ENCODE assay signal across 22 mouse cellular contexts in the genomic region with DNA sequence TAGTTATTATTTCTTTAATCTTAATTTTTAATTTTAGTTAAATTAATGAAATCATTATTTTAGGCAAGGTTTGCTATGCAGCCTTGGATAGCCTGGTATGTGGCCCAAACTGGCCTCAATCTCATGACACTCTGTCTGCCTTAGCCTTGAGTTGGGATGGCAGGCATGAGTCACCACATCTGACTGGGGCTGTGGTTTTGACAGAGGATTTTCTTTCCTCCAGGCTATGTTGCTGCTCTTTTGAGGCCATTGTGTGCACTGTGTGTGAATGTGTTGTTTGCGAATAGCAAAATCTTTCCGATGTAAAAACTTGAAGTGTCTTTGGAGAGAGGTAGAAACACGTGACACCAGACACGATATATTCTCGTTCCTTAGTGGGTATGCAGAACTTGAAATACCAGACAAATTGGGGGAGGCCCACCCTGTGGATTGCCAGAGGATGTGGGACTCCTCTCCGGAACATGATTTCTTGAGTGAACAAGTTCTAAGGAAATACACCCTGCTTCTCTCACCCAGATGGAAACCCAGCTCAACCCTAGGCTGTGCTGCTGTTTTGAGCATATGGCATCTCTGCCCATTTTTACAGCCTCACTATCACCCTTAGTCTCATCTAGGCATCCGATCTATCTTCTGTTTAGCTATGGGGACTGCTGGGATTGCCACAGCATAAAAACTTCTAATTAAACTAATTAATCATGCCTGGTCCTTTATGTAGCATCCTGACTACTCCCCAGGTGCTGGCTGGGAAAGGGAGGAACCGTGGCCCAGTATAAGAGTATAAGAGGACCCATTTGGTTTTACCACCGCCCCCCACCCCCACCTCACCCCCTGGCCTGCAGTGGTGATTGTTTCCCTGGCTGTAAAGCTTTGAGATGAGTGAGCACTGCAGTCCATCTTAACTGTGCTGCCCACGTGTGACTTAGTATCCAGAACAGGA. TPM values are rescaled to one million over a fixed set of nuclear protein-coding genes. Genes with fewer than 3 reads are reported as not detected.
DNase-seq lines count a peak whose midpoint lies in the region; ATAC-seq and TF ChIP-seq lines count a peak whose summit lies in the region.
"Had no signal": no experiment of that assay in that cellular context is flagged by ENCODE, and none has a peak within 500 bp of the region (broad histone marks: within the 10 kb centered on the region; RNA-seq: fewer than 3 reads in every experiment).

No protein-coding gene starts in this region.

- no peaks in the 10 kb centered on the region for H3K9me3 ChIP-seq in forebrain, embryonic 13.5 days (replicated peaks)
- no peaks in the 10 kb centered on the region for H3K9me3 ChIP-seq in forebrain, embryonic 12.5 days
- H3K9me3 ChIP-seq: heart, embryonic 15.5 days; kidney, embryonic 15.5 days; limb, embryonic 15.5 days; stomach, embryonic 15.5 days had no signal

- DNase-seq in 3134 (ENCODE audit: extremely low read depth, insufficient read length, low spot score) (peak; percentile 66), NIH3T3 (ENCODE audit: low read depth) (peak; percentile 85)
- no peak for DNase-seq in spleen, postnatal 10 days (ENCODE audit: low spot score in 2 of 2)
- DNase-seq in layer of hippocampus, postnatal 10 days (ENCODE audit: low spot score in 2 of 2): no peak
- no peak for DNase-seq in heart, postnatal 14 days
- DNase-seq: cerebellum, adult 8-10 months; liver, postnatal 0 days; midbrain, embryonic 14.5 days had no signal

- 0 out of 2 replicates have a peak, but pooled peaks have one; percentile 24 for ATAC-seq in forebrain, embryonic 13.5 days
- no peak for ATAC-seq in forebrain, embryonic 12.5 days (ENCODE audit: low FRiP score)
- ATAC-seq: CD4-positive, CD25-positive, alpha-beta regulatory T cell, adult 4 months; liver, postnatal 0 days had no signal

- H3K27me3 ChIP-seq in forebrain, embryonic 13.5 days: no peaks in the 10 kb centered on the region; the same call in 1 of the 2 replicates
- H3K27me3 ChIP-seq in forebrain, embryonic 12.5 days: peaks cover 13% of the 10 kb centered on the region
- H3K27me3 ChIP-seq: limb, embryonic 15.5 days; stomach, embryonic 15.5 days had no signal

- no peaks in the 10 kb centered on the region for H3K36me3 ChIP-seq in forebrain, embryonic 13.5 days (ENCODE audit: poor library complexity, severe bottlenecking)
- H3K36me3 ChIP-seq in forebrain, embryonic 12.5 days (replicated peaks): no peaks in the 10 kb centered on the region
- H3K36me3 ChIP-seq: heart, embryonic 15.5 days; kidney, embryonic 15.5 days; limb, embryonic 15.5 days; stomach, embryonic 15.5 days had no signal

- H3K9ac ChIP-seq in forebrain, embryonic 13.5 days: no peak overlapping the region
- no peak overlapping the region for H3K9ac ChIP-seq in forebrain, embryonic 12.5 days
- H3K9ac ChIP-seq: heart, embryonic 15.5 days; kidney, embryonic 15.5 days; limb, embryonic 15.5 days; liver, postnatal 0 days; stomach, embryonic 15.5 days had no signal

- intact Hi-C loops in heart, postnatal 14 days (cut with DNase I): no loop called here

- TF ChIP-seq POLR2A in embryonic fibroblast, embryonic 13.5 days (IDR thresholded peaks at IDR 0.05; ENCODE audit: low read depth, low read length): no peak

- H3K27ac ChIP-seq in forebrain, embryonic 13.5 days: no peak overlapping the region
- no peak overlapping the region for H3K27ac ChIP-seq in forebrain, embryonic 12.5 days
- H3K27ac ChIP-seq in embryonic fibroblast, embryonic 13.5 days (ENCODE audit: insufficient read depth, low read length): peak overlapping the region; percentile 56
- H3K27ac ChIP-seq: heart, embryonic 15.5 days; kidney, embryonic 15.5 days; left cerebral cortex, adult 2 months; limb, embryonic 15.5 days; stomach, embryonic 15.5 days had no signal

- TF ChIP-seq CTCF in embryonic fibroblast, embryonic 13.5 days (IDR thresholded peaks at IDR 0.05; ENCODE audit: borderline replicate concordance, insufficient read depth, low read length): no peak

- H3K4me2 ChIP-seq in forebrain, embryonic 13.5 days: no peak overlapping the region
- H3K4me2 ChIP-seq in forebrain, embryonic 12.5 days: no peak overlapping the region
- H3K4me2 ChIP-seq: heart, embryonic 15.5 days; kidney, embryonic 15.5 days; limb, embryonic 15.5 days; stomach, embryonic 15.5 days had no signal

- 59% methylated on average over 10 of the region's 10 CpGs for WGBS in forebrain, embryonic 13.5 days
- WGBS in forebrain, embryonic 12.5 days: 72% methylated on average over 10 of the region's 10 CpGs

- no peak overlapping the region for H3K4me3 ChIP-seq in forebrain, embryonic 13.5 days
- no peak overlapping the region for H3K4me3 ChIP-seq in forebrain, embryonic 12.5 days (replicated peaks)
- H3K4me3 ChIP-seq in embryonic fibroblast, embryonic 13.5 days (ENCODE audit: insufficient read depth, low read length): no peak overlapping the region
- H3K4me3 ChIP-seq: erythroblast, embryonic 14.5 days; heart, embryonic 15.5 days; kidney, embryonic 15.5 days; left cerebral cortex, adult 2 months; limb, embryonic 15.5 days; stomach, embryonic 15.5 days had no signal

- H3K4me1 ChIP-seq in forebrain, embryonic 13.5 days: peaks cover 29% of the 10 kb centered on the region
- peaks cover 32% of the 10 kb centered on the region for H3K4me1 ChIP-seq in forebrain, embryonic 12.5 days
- peaks cover 8% of the 10 kb centered on the region for H3K4me1 ChIP-seq in embryonic fibroblast, embryonic 13.5 days (ENCODE audit: control insufficient read depth, insufficient read depth, low read length)
- H3K4me1 ChIP-seq: heart, embryonic 15.5 days; stomach, embryonic 15.5 days had no signal

RNA-seq across cellular contexts. Expression of a gene that starts 6.4 kb away (rescaled TPM):
- polyA plus RNA-seq in forebrain, embryonic 13.5 days (2015; fragmentation: Nextera tagmentation; extraction: Ambion mirVana): 60.5 and 61.6 TPM in 2 replicates
- polyA plus RNA-seq in forebrain, embryonic 12.5 days (2016; fragmentation: Nextera tagmentation; extraction: Ambion mirVana): 42.7 and 45.8 TPM in 2 replicates
- 3.4 and 5.4 TPM in 2 replicates for polyA plus RNA-seq in embryonic fibroblast, embryonic 13.5 days (2011; ENCODE audit: insufficient read length, low read depth, missing spikeins)
- 10 to 100 TPM; 48.2 to 53.9 TPM for total RNA-seq in layer of hippocampus, postnatal 10 days (2021)
- 1 to 10 TPM; 2.0 TPM for total RNA-seq in heart, postnatal 14 days (2021)

RNA-seq across cellular contexts. Expression of a gene that starts 41.3 kb away (rescaled TPM):
- polyA plus RNA-seq in forebrain, embryonic 13.5 days (2015; fragmentation: Nextera tagmentation; extraction: Ambion mirVana): 82.3 and 85.8 TPM in 2 replicates
- polyA plus RNA-seq in forebrain, embryonic 12.5 days (2016; fragmentation: Nextera tagmentation; extraction: Ambion mirVana): 55.9 and 57.7 TPM in 2 replicates
- polyA plus RNA-seq in embryonic fibroblast, embryonic 13.5 days (2011; ENCODE audit: insufficient read length, low read depth, missing spikeins): 2.0 and 2.1 TPM in 2 replicates
- 100 to 1,000 TPM; 147 to 157 TPM for total RNA-seq in layer of hippocampus, postnatal 10 days (2021)
- 10 to 100 TPM in 1 of 2 experiments, 1 to 10 TPM in 1; 9.6 to 10.8 TPM for total RNA-seq in heart, postnatal 14 days (2021)
- total RNA-seq: granulocyte monocyte progenitor cell, adult 5-6 weeks; MEL had no signal
- polyA plus RNA-seq: CD4-positive, CD25-positive, alpha-beta regulatory T cell, adult 4 months; erythroblast, embryonic 14.5 days had no signal

RNA-seq across cellular contexts. Expression of a gene that starts 42.9 kb away (rescaled TPM):
- 1.0 and 1.2 TPM in 2 replicates for polyA plus RNA-seq in forebrain, embryonic 13.5 days (2015; fragmentation: Nextera tagmentation; extraction: Ambion mirVana)
- 1.2 and 1.6 TPM in 2 replicates for polyA plus RNA-seq in forebrain, embryonic 12.5 days (2016; fragmentation: Nextera tagmentation; extraction: Ambion mirVana)
- 0.33 and 2.1 TPM in 2 replicates for polyA plus RNA-seq in embryonic fibroblast, embryonic 13.5 days (2011; ENCODE audit: insufficient read length, low read depth, missing spikeins)
- 1 to 10 TPM; 8.7 TPM for total RNA-seq in layer of hippocampus, postnatal 10 days (2021)
- total RNA-seq in heart, postnatal 14 days (2021): 1 to 10 TPM; 4.4 to 6.7 TPM

RNA-seq across cellular contexts. Expression of a gene that starts 48.2 kb away (rescaled TPM):
- not detected in 2 replicates for polyA plus RNA-seq in forebrain, embryonic 13.5 days (2015; fragmentation: Nextera tagmentation; extraction: Ambion mirVana)
- not detected in 2 replicates for polyA plus RNA-seq in forebrain, embryonic 12.5 days (2016; fragmentation: Nextera tagmentation; extraction: Ambion mirVana)
- polyA plus RNA-seq in embryonic fibroblast, embryonic 13.5 days (2011; ENCODE audit: insufficient read length, low read depth, missing spikeins): not detected in 2 replicates
- not detected for total RNA-seq in layer of hippocampus, postnatal 10 days (2021)
- total RNA-seq in heart, postnatal 14 days (2021): not detected
- total RNA-seq: layer of hippocampus, adult 18-20 months; left cerebral cortex, adult 2 months; MEL had no signal
- polyA plus RNA-seq: CD4-positive, CD25-positive, alpha-beta regulatory T cell, adult 4 months; erythroblast, embryonic 14.5 days; heart, embryonic 15.5 days; kidney, embryonic 15.5 days; limb, embryonic 15.5 days; liver, postnatal 0 days; midbrain, embryonic 14.5 days; neural tube, embryonic 11.5 days; stomach, embryonic 15.5 days had no signal

Comparison
In these comparisons a context has a peak if more than half of its experiments do, and no peak if none do; other contexts are left out.
1. DNase-seq: peak in 3134 (single experiment) and NIH3T3 (single experiment); none in spleen, postnatal 10 days (0 of 2), layer of hippocampus, postnatal 10 days (0 of 2) and heart, postnatal 14 days (0 of 2).
2. RNA of a gene that starts 41.3 kb away (polyA plus RNA-seq): 82.3 to 85.8 TPM in forebrain, embryonic 13.5 days and 55.9 to 57.7 TPM in forebrain, embryonic 12.5 days; 2.0 to 2.1 TPM in embryonic fibroblast, embryonic 13.5 days; every median in the first group is over 10 times any median in the second.